Mouse (Mus musculus) thymus, adult 2 months (tissue): Measurements from ENCODE around the gene Tacc3. TPM values are rescaled to one million over a fixed set of nuclear protein-coding genes. Genes with fewer than 3 reads are reported as not detected.

Experiments used
- DNase-seq: peaks from one replicate; pipeline ENCODE4 v3.0.0; 2021
- H3K27ac ChIP-seq: fragments of 200-500 bp; 2 replicates; pipeline ENCODE4 v1.5.1; 2012; ENCODE audit warnings: low read length, control low read depth; ENCODE audit not compliant: control insufficient read depth, insufficient read depth
- H3K27me3 ChIP-seq: fragments of 200-500 bp; 2 replicates; pipeline ENCODE4 v1.6.1; 2012; ENCODE audit warnings: mild to moderate bottlenecking, low read length, moderate library complexity, mixed read lengths; ENCODE audit not compliant: control insufficient read depth, insufficient read depth
- H3K36me3 ChIP-seq: fragments of 200-500 bp; 2 replicates; pipeline ENCODE4 v1.6.1; 2012; ENCODE audit warnings: mild to moderate bottlenecking, low read length, moderate library complexity; ENCODE audit not compliant: control insufficient read depth, insufficient read depth
- H3K4me1 ChIP-seq: fragments of 200-500 bp; replicated peaks from 2 replicates; pipeline ENCODE4 v1.6.1; 2012; ENCODE audit warnings: low read length; ENCODE audit not compliant: control insufficient read depth, insufficient read depth
- H3K4me3 ChIP-seq: fragments of 200-500 bp; 2 replicates; pipeline ENCODE4 v1.5.1; 2012; ENCODE audit warnings: mild to moderate bottlenecking, low read length, control low read depth, moderate library complexity; ENCODE audit not compliant: control insufficient read depth, insufficient read depth
- CTCF ChIP-seq: fragments of 200-500 bp; IDR thresholded peaks from 2 replicates; pipeline ENCODE4 v1.5.1; 2012; ENCODE audit warnings: mild to moderate bottlenecking, control low read depth, low read length, moderate library complexity, borderline replicate concordance; ENCODE audit not compliant: control insufficient read depth, poor library complexity, insufficient read depth; ENCODE audit errors: extremely low read depth
- POLR2A ChIP-seq: fragments of 200-500 bp; IDR thresholded peaks from 2 replicates; pipeline ENCODE4 v1.6.1; 2012; ENCODE audit warnings: mild to moderate bottlenecking, low read length, control low read depth, moderate library complexity; ENCODE audit not compliant: control insufficient read depth, poor library complexity, insufficient read depth; ENCODE audit errors: extremely low read depth
- WGBS: fragments of 180-500 bp; shearing (Covaris S2); methylation state at CpG from one replicate; pipeline ENCODE4 v1.1.7; 2018; 5-methylcytosine and 5-hydroxymethylcytosine counted together
- polyA plus RNA-seq: library from polyadenylated mRNA; depleted of rRNA; stranded (reverse); fragments of >200 nt; gene quantifications from 2 replicates; pipeline ENCODE4 v1.2.3, GENCODE M21; 2012

Gene Tacc3
- polyA plus RNA-seq, 1 experiment: 57.3 TPM

DNA sequence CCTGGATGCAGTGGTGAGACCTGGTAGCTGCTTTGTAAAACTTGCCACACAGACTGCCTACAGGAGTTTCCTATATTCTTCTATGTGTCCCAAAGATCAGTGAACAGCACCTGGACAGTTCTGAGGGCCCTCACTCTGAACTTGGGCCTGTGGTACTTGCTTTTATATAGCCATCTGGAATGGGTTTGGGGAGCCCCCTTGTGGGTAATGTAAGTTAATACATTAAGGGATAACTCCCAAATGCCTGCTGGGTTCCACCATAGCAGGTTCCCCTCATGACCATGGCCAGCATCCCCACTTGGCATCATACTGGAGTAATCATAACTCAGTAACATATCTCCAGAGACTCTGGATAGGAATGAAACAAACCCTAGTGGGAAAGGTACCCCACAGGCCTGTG is 10.3 kb downstream of the Tacc3 start:
- peak; percentile 50 for DNase-seq
- H3K4me3 ChIP-seq: no peak overlapping the region
- peaks cover 57% of the 10 kb centered on the region for H3K36me3 ChIP-seq

DNA sequence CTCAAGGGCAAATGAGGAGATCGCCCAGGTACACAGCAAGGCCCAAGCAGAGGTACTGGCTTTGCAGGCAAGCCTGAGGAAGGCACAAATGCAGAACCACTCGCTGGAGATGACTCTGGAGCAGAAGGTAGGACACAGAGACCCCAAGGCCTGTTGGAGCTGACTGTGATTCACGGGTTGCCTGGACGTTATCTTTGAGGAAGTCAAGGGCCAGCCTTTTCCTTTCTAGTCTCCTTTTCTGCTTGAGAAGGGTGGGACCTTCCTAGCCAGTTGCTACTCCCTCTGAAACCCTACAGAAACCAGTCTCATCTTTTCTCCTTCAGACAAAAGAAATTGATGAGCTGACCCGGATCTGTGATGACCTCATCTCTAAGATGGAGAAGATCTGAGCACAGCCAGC is 13.7 kb downstream of the Tacc3 start:
- 68% methylated on average over 5 of the region's 5 CpGs for WGBS
- Histone ChIP-seq H3K36me3 (peaks cover 51% of the 10 kb centered on the region), H3K4me3 (no peak overlapping the region), H3K4me1 (no peaks in the 10 kb centered on the region), H3K27me3 (no peaks in the 10 kb centered on the region), H3K27ac (no peak overlapping the region)
- DNase-seq: no peak
- TF ChIP-seq CTCF (no peak), POLR2A (no peak)

More for the DNA sequence above, 10.3 kb downstream of the Tacc3 start:
- no peak overlapping the region for H3K27ac ChIP-seq
- H3K27me3 ChIP-seq: no peaks in the 10 kb centered on the region
- H3K4me1 ChIP-seq: no peaks in the 10 kb centered on the region
- TF ChIP-seq POLR2A: no peak
- TF ChIP-seq CTCF: no peak

DNA sequence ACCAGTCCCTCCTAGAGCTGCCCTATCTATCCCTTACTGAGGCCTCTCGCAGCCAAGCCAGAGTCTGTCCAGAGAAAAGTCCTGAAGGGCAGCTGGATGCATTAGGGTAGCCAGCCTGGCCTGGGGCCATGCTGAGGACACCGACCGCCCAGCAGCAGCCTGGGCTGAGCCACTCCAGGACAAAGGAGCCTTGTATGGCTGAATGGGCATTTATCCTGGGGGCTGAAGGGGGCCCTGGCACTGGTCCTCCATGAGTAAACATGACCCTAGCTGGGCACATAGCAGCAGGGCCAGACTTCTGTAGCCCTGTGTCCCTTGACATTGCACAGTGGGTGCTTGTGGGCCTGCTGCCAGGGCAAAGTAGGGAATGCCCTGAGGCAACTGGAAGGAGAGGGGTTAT is 16.5 kb downstream of the Tacc3 start:
- H3K27me3 ChIP-seq: no peaks in the 10 kb centered on the region
- DNase-seq: no peak
- TF ChIP-seq POLR2A: no peak
- TF ChIP-seq CTCF: no peak
- 96% methylated on average over 3 of the region's 3 CpGs for whole genome bisulfite sequencing
- H3K36me3 ChIP-seq: peaks cover 32% of the 10 kb centered on the region
- no peaks in the 10 kb centered on the region for H3K4me1 ChIP-seq
- H3K4me3 ChIP-seq: no peak overlapping the region
- no peak overlapping the region for H3K27ac ChIP-seq

DNA sequence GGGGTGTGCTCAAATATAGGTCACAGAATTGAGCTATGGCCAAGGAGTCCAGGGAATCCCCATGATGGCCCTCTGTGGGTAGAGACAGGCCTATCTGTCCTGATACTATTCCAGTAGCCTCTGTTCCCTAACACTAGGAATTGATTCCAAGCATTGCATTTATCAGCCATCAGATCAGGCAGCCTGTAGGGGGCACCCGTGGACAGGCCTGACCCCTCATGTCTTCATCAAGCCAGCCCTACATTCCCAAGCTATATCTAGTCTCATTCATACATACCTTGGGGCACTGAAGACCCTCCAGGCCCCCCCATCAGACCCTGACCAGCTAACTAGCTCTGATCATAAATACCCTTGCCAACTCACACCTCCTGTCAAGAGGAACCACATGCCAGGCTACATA is 18.0 kb downstream of the Tacc3 start:
- H3K27ac ChIP-seq: no peak overlapping the region
- peaks cover 2% of the 10 kb centered on the region; the same call in 1 of the 2 replicates for H3K4me1 ChIP-seq
- peaks cover 16% of the 10 kb centered on the region for H3K36me3 ChIP-seq
- TF ChIP-seq POLR2A (no peak), CTCF (no peak)
- WGBS: 0% methylated on average over 1 of the region's 1 CpGs
- DNase-seq: peak; percentile 26
- H3K4me3 ChIP-seq: no peak overlapping the region
- H3K27me3 ChIP-seq: no peaks in the 10 kb centered on the region

DNA sequence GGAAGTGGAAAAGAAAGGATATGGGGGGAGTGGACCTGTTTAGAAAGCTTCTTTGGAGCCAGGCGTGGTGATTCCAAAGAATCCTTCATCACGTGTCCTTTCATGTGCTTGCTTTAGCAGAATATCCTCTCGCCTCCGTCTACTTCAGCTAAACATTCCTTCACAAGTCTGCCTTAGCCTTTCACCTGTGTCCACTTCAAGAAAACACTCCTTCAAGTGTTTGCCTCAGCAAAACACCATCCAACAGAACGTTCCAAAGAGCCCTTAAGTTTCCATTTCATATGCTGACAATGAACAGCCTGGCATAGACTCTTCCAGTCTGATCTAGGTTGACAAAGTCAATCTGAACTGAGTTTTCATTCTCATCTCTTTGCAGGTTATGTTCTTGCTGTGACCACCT is 20.3 kb downstream of the Tacc3 start:
- WGBS: 93% methylated on average over 5 of the region's 5 CpGs
- H3K27ac ChIP-seq: no peak overlapping the region

DNA sequence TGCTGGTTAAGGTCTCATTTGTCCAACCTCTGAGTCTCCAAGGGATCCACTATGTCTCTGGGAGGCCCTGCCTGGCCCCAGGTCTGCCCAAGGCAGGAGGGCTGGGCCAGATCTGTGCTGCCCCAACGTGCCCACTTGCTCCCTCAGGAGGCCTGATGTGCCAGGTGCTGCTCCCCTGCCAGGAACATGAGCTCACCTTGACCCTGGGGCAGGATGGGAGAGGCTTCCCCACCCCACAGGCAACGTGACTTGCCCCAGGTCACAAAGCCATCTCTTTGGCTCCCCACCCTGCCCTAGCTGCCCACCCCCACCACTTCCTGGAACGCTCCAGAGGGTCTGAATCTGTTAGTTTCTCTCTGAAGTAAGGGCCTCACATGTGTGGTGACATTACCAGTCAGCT is 23.1 kb downstream of the Tacc3 start:
- Histone ChIP-seq H3K27ac (no peak overlapping the region), H3K4me3 (no peak overlapping the region), H3K36me3 (no peaks in the 10 kb centered on the region), H3K27me3 (no peaks in the 10 kb centered on the region), H3K4me1 (peaks cover 12% of the 10 kb centered on the region)
- no peak for TF ChIP-seq POLR2A
- no peak for TF ChIP-seq CTCF
- DNase-seq: no peak
- 32% methylated on average over 3 of the region's 3 CpGs for WGBS

More for the DNA sequence above, 20.3 kb downstream of the Tacc3 start:
- no peak for TF ChIP-seq CTCF
- TF ChIP-seq POLR2A: no peak
- no peak for DNase-seq
- Histone ChIP-seq H3K4me1 (peaks cover 12% of the 10 kb centered on the region), H3K27me3 (no peaks in the 10 kb centered on the region), H3K36me3 (no peaks in the 10 kb centered on the region), H3K4me3 (no peak overlapping the region)

DNA sequence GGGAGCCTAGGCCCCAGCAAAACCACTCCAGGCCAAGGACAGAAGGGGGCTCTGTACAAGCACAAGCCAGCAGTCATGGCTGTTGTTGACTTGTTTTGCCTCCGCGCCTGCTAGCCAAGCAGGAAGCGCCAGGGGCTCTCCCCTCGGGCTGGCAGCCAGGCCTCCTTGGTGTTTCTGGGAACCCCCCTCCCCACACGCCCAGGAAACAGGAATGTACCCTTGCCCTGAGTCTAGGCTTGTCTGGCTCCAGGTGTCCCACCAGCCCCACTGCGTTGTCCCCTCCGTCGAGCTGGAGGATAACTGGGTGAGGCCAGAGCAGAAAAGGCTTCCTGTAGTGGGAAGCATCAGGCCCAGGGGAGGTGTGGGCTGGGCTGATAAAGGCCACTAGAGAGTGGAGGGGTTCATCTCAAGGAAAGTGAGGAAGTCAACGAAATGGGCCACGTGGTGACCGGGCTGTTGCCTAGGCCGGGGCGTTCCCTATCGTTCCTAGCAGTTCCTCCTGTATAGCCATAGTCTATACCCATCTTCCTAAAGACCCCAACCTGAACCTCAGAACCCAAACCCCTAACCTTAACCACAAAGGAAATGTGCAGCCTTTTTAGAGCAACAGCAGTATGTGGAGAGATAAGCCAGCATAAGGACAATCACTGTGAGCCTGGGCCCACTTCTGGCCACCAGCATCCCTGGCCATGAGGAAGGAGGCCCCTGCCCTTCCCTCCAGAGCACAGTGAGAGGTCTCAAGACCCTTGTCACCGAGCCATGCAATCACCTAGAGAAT is 23.9 kb downstream of the Tacc3 start:
- no peak for TF ChIP-seq CTCF
- no peak for TF ChIP-seq POLR2A
- H3K4me1 ChIP-seq: peaks cover 12% of the 10 kb centered on the region
- H3K36me3 ChIP-seq: no peaks in the 10 kb centered on the region
- DNase-seq: no peak
- 32% methylated on average over 15 of the region's 15 CpGs for WGBS
- H3K27me3 ChIP-seq: no peaks in the 10 kb centered on the region
- H3K4me3 ChIP-seq: no peak overlapping the region
- no peak overlapping the region for H3K27ac ChIP-seq

DNA sequence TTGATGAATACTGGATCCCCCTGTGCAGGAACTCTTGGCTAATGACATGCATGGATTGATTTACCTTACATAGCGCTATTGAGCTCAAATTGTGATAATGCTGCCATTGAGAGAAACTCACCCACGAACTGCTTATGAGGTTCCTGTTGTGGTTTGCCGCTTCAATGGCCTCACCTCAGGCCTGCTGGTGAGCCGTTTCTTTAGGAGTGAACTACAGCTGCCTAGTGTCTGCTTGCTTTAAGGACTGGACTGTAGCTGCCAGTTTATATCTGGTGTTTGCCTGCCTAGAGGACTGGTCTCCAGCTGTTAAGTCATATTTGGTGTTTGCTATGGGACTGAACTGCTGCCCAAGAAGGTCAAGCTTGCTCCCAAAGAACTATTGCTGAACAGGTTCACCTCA is 25.0 kb downstream of the Tacc3 start:
- TF ChIP-seq POLR2A (no peak), CTCF (no peak)
- WGBS: 37% methylated on average over 4 of the region's 4 CpGs
- H3K4me1 ChIP-seq: peaks cover 12% of the 10 kb centered on the region

More for the DNA sequence above, 25.0 kb downstream of the Tacc3 start:
- Histone ChIP-seq H3K4me3 (no peak overlapping the region), H3K27ac (no peak overlapping the region), H3K27me3 (no peaks in the 10 kb centered on the region), H3K36me3 (no peaks in the 10 kb centered on the region)
- no peak for DNase-seq
